Mouse (Mus musculus): ENCODE data around the gene Nsun2. TPM values are rescaled to one million over a fixed set of nuclear protein-coding genes. Genes with fewer than 3 reads are reported as not detected.

Gene Nsun2
- polyA plus RNA-seq, 1 experiment from 2014 or later, result 119 TPM

- no peak for ATAC-seq (ENCODE audit: insufficient number of reproducible peaks, low FRiP score, low TSS enrichment, low read depth)
- Histone ChIP-seq H3K4me1 (peaks cover 68% of the 10 kb centered on the region), H3K27ac (replicated peaks) (no peak overlapping the region), H3K36me3 (peaks cover 8% of the 10 kb centered on the region; the same call in 1 of the 2 replicates), H3K9ac (no peak overlapping the region), H3K27me3 (no peaks in the 10 kb centered on the region), H3K4me2 (replicated peaks) (no peak overlapping the region), H3K4me3 (replicated peaks) (no peak overlapping the region), H3K9me3 (replicated peaks) (no peaks in the 10 kb centered on the region)
- 77% methylated on average over 7 of the region's 7 CpGs for WGBS
These were observed 5.0 kb upstream of the Nsun2 start for GRCm38 (mm10) chr13:69528531-69528930.

GRCm38 (mm10) chr13:69530156-69530555, 3.4 kb upstream of the Nsun2 start:
- no peak for ATAC-seq (ENCODE audit: insufficient number of reproducible peaks, low FRiP score, low TSS enrichment, low read depth)
- no peak overlapping the region for H3K4me2 ChIP-seq (replicated peaks)
- peaks cover 8% of the 10 kb centered on the region; the same call in 1 of the 2 replicates for H3K36me3 ChIP-seq
- no peaks in the 10 kb centered on the region for H3K27me3 ChIP-seq
- no peak overlapping the region for H3K9ac ChIP-seq
- no peak overlapping the region for H3K4me3 ChIP-seq (replicated peaks)
- H3K4me1 ChIP-seq, result peaks cover 60% of the 10 kb centered on the region
- H3K9me3 ChIP-seq (replicated peaks), result no peaks in the 10 kb centered on the region
- H3K27ac ChIP-seq (replicated peaks), result no peak overlapping the region
- WGBS, result 82% methylated on average over 3 of the region's 3 CpGs

GRCm38 (mm10) chr13:69530951-69531350, 2.6 kb upstream of the Nsun2 start:
- no peaks in the 10 kb centered on the region for H3K27me3 ChIP-seq
- H3K4me1 ChIP-seq, result peaks cover 61% of the 10 kb centered on the region
- no peaks in the 10 kb centered on the region for H3K9me3 ChIP-seq (replicated peaks)
- H3K27ac ChIP-seq (replicated peaks), result no peak overlapping the region
- H3K36me3 ChIP-seq, result peaks cover 8% of the 10 kb centered on the region; the same call in 1 of the 2 replicates
- peak overlapping the region; percentile 93; the same call in 1 of the 2 replicates for H3K4me3 ChIP-seq (replicated peaks)
- H3K9ac ChIP-seq, result no peak overlapping the region
- WGBS, result 83% methylated on average over 6 of the region's 6 CpGs
- peak overlapping the region; percentile 78 for H3K4me2 ChIP-seq (replicated peaks)
- ATAC-seq (ENCODE audit: insufficient number of reproducible peaks, low FRiP score, low TSS enrichment, low read depth), result no peak

- no peaks in the 10 kb centered on the region for H3K9me3 ChIP-seq (replicated peaks)
- no peak overlapping the region for H3K9ac ChIP-seq
- H3K27ac ChIP-seq (replicated peaks), result no peak overlapping the region
- no peaks in the 10 kb centered on the region for H3K27me3 ChIP-seq
- H3K4me3 ChIP-seq (replicated peaks), result peak overlapping the region; percentile 93
- 38% methylated on average over 6 of the region's 6 CpGs for WGBS
- H3K4me1 ChIP-seq, result peaks cover 59% of the 10 kb centered on the region
- peak overlapping the region; percentile 78 for H3K4me2 ChIP-seq (replicated peaks)
- ATAC-seq (ENCODE audit: insufficient number of reproducible peaks, low FRiP score, low TSS enrichment, low read depth), result no peak
- H3K36me3 ChIP-seq, result peaks cover 8% of the 10 kb centered on the region; the same call in 1 of the 2 replicates
These were observed 2.1 kb upstream of the Nsun2 start for GRCm38 (mm10) chr13:69531431-69531830.

GRCm38 (mm10) chr13:69532101-69532892, 1.2 kb upstream of the Nsun2 start:
- Histone ChIP-seq H3K27ac (replicated peaks) (no peak overlapping the region), H3K4me3 (replicated peaks) (peak overlapping the region; percentile 93), H3K9me3 (replicated peaks) (no peaks in the 10 kb centered on the region), H3K27me3 (no peaks in the 10 kb centered on the region), H3K36me3 (peaks cover 8% of the 10 kb centered on the region; the same call in 1 of the 2 replicates), H3K9ac (peak overlapping the region; percentile 28), H3K4me1 (peaks cover 58% of the 10 kb centered on the region), H3K4me2 (replicated peaks) (peak overlapping the region; percentile 78)
- WGBS, result 14% methylated on average over 14 of the region's 14 CpGs
- no peak for ATAC-seq (ENCODE audit: insufficient number of reproducible peaks, low FRiP score, low TSS enrichment, low read depth)

GRCm38 (mm10) chr13:69532893-69533404, 597 bp upstream of the Nsun2 start:
- WGBS, result under 1% methylated on average over 9 of the region's 9 CpGs
- no peak for ATAC-seq (ENCODE audit: insufficient number of reproducible peaks, low FRiP score, low TSS enrichment, low read depth)
- no peaks in the 10 kb centered on the region for H3K27me3 ChIP-seq
- H3K4me2 ChIP-seq (replicated peaks), result peak overlapping the region; percentile 78
- peak overlapping the region; percentile 95 for H3K27ac ChIP-seq (replicated peaks)
- H3K9ac ChIP-seq, result peak overlapping the region; percentile 75
- H3K4me3 ChIP-seq (replicated peaks), result peak overlapping the region; percentile 93
- peaks cover 56% of the 10 kb centered on the region for H3K4me1 ChIP-seq
- H3K9me3 ChIP-seq (replicated peaks), result no peaks in the 10 kb centered on the region
- H3K36me3 ChIP-seq, result peaks cover 8% of the 10 kb centered on the region; the same call in 1 of the 2 replicates

GRCm38 (mm10) chr13:69534334-69534653, 748 bp downstream of the Nsun2 start, which contains the start of gene Tent4a:
Gene Tent4a (minus strand): TSS chr13:69534617.
- peak within 1 kb of the TSS; percentile 75 for H3K9ac ChIP-seq
- peak within 1 kb of the TSS; percentile 93 for H3K4me3 ChIP-seq (replicated peaks)
- peaks cover 8% of the 10 kb centered on the region; the same call in 1 of the 2 replicates for H3K36me3 ChIP-seq
- WGBS, result 0% methylated on average over 48 of the region's 57 CpGs
- H3K9me3 ChIP-seq (replicated peaks), result no peaks in the 10 kb centered on the region
- no peak for ATAC-seq (ENCODE audit: insufficient number of reproducible peaks, low FRiP score, low TSS enrichment, low read depth)
- H3K27ac ChIP-seq (replicated peaks), result peak within 1 kb of the TSS; percentile 95
- H3K27me3 ChIP-seq, result no peaks in the 10 kb centered on the region
- H3K4me2 ChIP-seq (replicated peaks), result peak within 1 kb of the TSS; percentile 85
- H3K4me1 ChIP-seq, result peaks cover 59% of the 10 kb centered on the region

GRCm38 (mm10) chr13:69534654-69535551, 1.4 kb downstream of the Nsun2 start:
- Histone ChIP-seq H3K27me3 (no peaks in the 10 kb centered on the region), H3K4me3 (replicated peaks) (peak overlapping the region; percentile 93), H3K9me3 (replicated peaks) (no peaks in the 10 kb centered on the region), H3K4me1 (peaks cover 57% of the 10 kb centered on the region), H3K9ac (peak overlapping the region; percentile 71), H3K4me2 (replicated peaks) (peak overlapping the region; percentile 85), H3K27ac (replicated peaks) (peak overlapping the region; percentile 95), H3K36me3 (peaks cover 6% of the 10 kb centered on the region; the same call in 1 of the 2 replicates)
- WGBS, result under 1% methylated on average over 77 of the region's 86 CpGs
- peak; percentile 96 for ATAC-seq (ENCODE audit: insufficient number of reproducible peaks, low FRiP score, low TSS enrichment, low read depth)

- Histone ChIP-seq H3K9me3 (replicated peaks) (no peaks in the 10 kb centered on the region), H3K4me2 (replicated peaks) (peak overlapping the region; percentile 85), H3K27me3 (no peaks in the 10 kb centered on the region), H3K27ac (replicated peaks) (no peak overlapping the region), H3K4me1 (peaks cover 46% of the 10 kb centered on the region), H3K36me3 (no peaks in the 10 kb centered on the region), H3K4me3 (replicated peaks) (peak overlapping the region; percentile 93; the same call in 1 of the 2 replicates), H3K9ac (no peak overlapping the region)
- no peak for ATAC-seq (ENCODE audit: insufficient number of reproducible peaks, low FRiP score, low TSS enrichment, low read depth)
- WGBS, result 61% methylated on average over 4 of the region's 4 CpGs
These were observed 2.5 kb downstream of the Nsun2 start for GRCm38 (mm10) chr13:69536021-69536420.

GRCm38 (mm10) chr13:69537366-69537765, 3.8 kb downstream of the Nsun2 start:
- Histone ChIP-seq H3K27ac (replicated peaks) (no peak overlapping the region), H3K4me1 (peaks cover 35% of the 10 kb centered on the region), H3K9ac (no peak overlapping the region), H3K9me3 (replicated peaks) (no peaks in the 10 kb centered on the region), H3K4me3 (replicated peaks) (no peak overlapping the region), H3K4me2 (replicated peaks) (no peak overlapping the region), H3K36me3 (no peaks in the 10 kb centered on the region), H3K27me3 (no peaks in the 10 kb centered on the region)
- WGBS, result 71% methylated on average over 7 of the region's 7 CpGs
- no peak for ATAC-seq (ENCODE audit: insufficient number of reproducible peaks, low FRiP score, low TSS enrichment, low read depth)

GRCm38 (mm10) chr13:69538327-69538726, 4.8 kb downstream of the Nsun2 start:
- ATAC-seq (ENCODE audit: insufficient number of reproducible peaks, low FRiP score, low TSS enrichment, low read depth), result no peak
- H3K27ac ChIP-seq (replicated peaks), result no peak overlapping the region
- H3K9ac ChIP-seq, result no peak overlapping the region
- H3K27me3 ChIP-seq, result no peaks in the 10 kb centered on the region
- no peak overlapping the region for H3K4me2 ChIP-seq (replicated peaks)
- H3K4me1 ChIP-seq, result peaks cover 34% of the 10 kb centered on the region
- no peak overlapping the region for H3K4me3 ChIP-seq (replicated peaks)
- 12% methylated on average over 4 of the region's 4 CpGs for WGBS
- H3K36me3 ChIP-seq, result no peaks in the 10 kb centered on the region
- H3K9me3 ChIP-seq (replicated peaks), result no peaks in the 10 kb centered on the region

All from embryonic facial prominence, embryonic 15.5 days (tissue).